Mouse (Mus musculus): ENCODE results near the gene Cdkn1a.
"Not testable (repeated sequence)": the region's sequence is repeated elsewhere in the genome, so short reads cannot be mapped to it uniquely, and the experiment has no call there.

The Cdkn1a gene

GRCm38 (mm10) chr17:29084656-29085055 is 6.1 kb upstream of the Cdkn1a start:
- DNase-seq: no peak

GRCm38 (mm10) chr17:29085266-29085665 is 5.5 kb upstream of the Cdkn1a start:
- no peak for DNase-seq

GRCm38 (mm10) chr17:29086916-29087315 is 3.9 kb upstream of the Cdkn1a start:
- DNase-seq: no peak

- no peak for DNase-seq
Measured at GRCm38 (mm10) chr17:29091348-29091944, 670 bp downstream of the Cdkn1a start.

GRCm38 (mm10) chr17:29092497-29092896 is 1.7 kb downstream of the Cdkn1a start:
- DNase-seq: no peak

- DNase-seq: peak; percentile 83
Measured at GRCm38 (mm10) chr17:29093110-29093952, 2.6 kb downstream of the Cdkn1a start.

GRCm38 (mm10) chr17:29093961-29094309 is 3.2 kb downstream of the Cdkn1a start:
- DNase-seq: no peak

GRCm38 (mm10) chr17:29094310-29095181 is 3.8 kb downstream of the Cdkn1a start:
- peak; percentile 54 for DNase-seq

GRCm38 (mm10) chr17:29095201-29095733 is 4.5 kb downstream of the Cdkn1a start:
- DNase-seq: peak; percentile 92

- DNase-seq: peak; percentile 0
Measured at GRCm38 (mm10) chr17:29096245-29096644, 5.5 kb downstream of the Cdkn1a start.

- no peak for DNase-seq
Measured at GRCm38 (mm10) chr17:29096851-29097561, 6.2 kb downstream of the Cdkn1a start.

GRCm38 (mm10) chr17:29098291-29098690 is 7.5 kb downstream of the Cdkn1a start:
- no peak for DNase-seq

GRCm38 (mm10) chr17:29099076-29099475 is 8.3 kb downstream of the Cdkn1a start:
- no peak for DNase-seq

- no peak for DNase-seq
Measured at GRCm38 (mm10) chr17:29100627-29101026, 9.9 kb downstream of the Cdkn1a start.

- not testable (repeated sequence) for DNase-seq
Measured at GRCm38 (mm10) chr17:29110356-29110755, 19.6 kb downstream of the Cdkn1a start.

GRCm38 (mm10) chr17:29111332-29111731 is 20.6 kb downstream of the Cdkn1a start:
- no peak for DNase-seq

- no peak for DNase-seq
Measured at GRCm38 (mm10) chr17:29113591-29114352, 23.0 kb downstream of the Cdkn1a start, which contains the start of gene Rab44. Rab44 (plus strand) TSS chr17:29114145.

- no peak for DNase-seq
Measured at GRCm38 (mm10) chr17:29116023-29116422, 25.2 kb downstream of the Cdkn1a start.

GRCm38 (mm10) chr17:29117006-29117648 is 26.4 kb downstream of the Cdkn1a start:
- no peak for DNase-seq

- DNase-seq: no peak
Measured at GRCm38 (mm10) chr17:29118057-29118456, 27.3 kb downstream of the Cdkn1a start.

GRCm38 (mm10) chr17:29120666-29121065 is 29.9 kb downstream of the Cdkn1a start:
- DNase-seq: no peak

Measured in kidney, adult 11 months (tissue).